Mouse (Mus musculus): ENCODE data around the gene Gnb1l.

GRCm38 (mm10) chr16:18477996-18478395, 20.5 kb upstream of the Gnb1l start:
- peak; percentile 31 for TF ChIP-seq CTCF (IDR thresholded peaks at IDR 0.05; ENCODE audit: low read depth)
- no peak for TF ChIP-seq EP300 (IDR thresholded peaks at IDR 0.05; ENCODE audit: low read depth)

All from liver, embryonic 14.5 days (tissue).